Mouse (Mus musculus) olfactory bulb, adult 2 months (tissue): ENCODE results near the gene Nucb1.

Experiments
- CTCF ChIP-seq: fragments of 200-500 bp; IDR thresholded peaks from 2 replicates; pipeline ENCODE4 v1.5.1; 2012; ENCODE audit warnings: low read depth, mild to moderate bottlenecking, low read length, moderate library complexity; ENCODE audit not compliant: insufficient read depth
- POLR2A ChIP-seq: fragments of 200-500 bp; IDR thresholded peaks from 2 replicates; pipeline ENCODE4 v1.6.1; 2012; ENCODE audit warnings: mild to moderate bottlenecking, low read depth, low read length, moderate library complexity; ENCODE audit not compliant: insufficient read depth

- no peak for TF ChIP-seq CTCF
- TF ChIP-seq POLR2A = no peak
Observed at GRCm38 (mm10) chr7:45544525-45544924, 34.3 kb upstream of the Nucb1 start.
